Mouse (Mus musculus) cortical plate, adult 2 months (tissue): ENCODE data around the gene Nmnat2.

Source experiments
- CTCF ChIP-seq: fragments of 200-500 bp; IDR thresholded peaks from 2 replicates; pipeline ENCODE4 v1.5.1; 2011; ENCODE audit warnings: mild to moderate bottlenecking, control low read depth, low read length; ENCODE audit not compliant: insufficient read depth; ENCODE audit errors: extremely low read depth
- POLR2A ChIP-seq: fragments of 200-500 bp; IDR thresholded peaks from 2 replicates; pipeline ENCODE4 v1.6.1; 2011; ENCODE audit warnings: mild to moderate bottlenecking, low read length, control low read depth; ENCODE audit not compliant: insufficient read depth; ENCODE audit errors: extremely low read depth

- no peak for TF ChIP-seq CTCF
- TF ChIP-seq POLR2A = no peak
Measured at GRCm38 (mm10) chr1:153010353-153011351, 55.9 kb downstream of the Nmnat2 start.
